Mouse (Mus musculus): ENCODE results near the gene Tenm4.

- TF ChIP-seq POLR2A (IDR thresholded peaks at IDR 0.05; ENCODE audit: low read depth, low read length): no peak
- TF ChIP-seq CTCF (IDR thresholded peaks at IDR 0.05; ENCODE audit: extremely low read depth, insufficient read length, insufficient replicate concordance, low read depth, low read length): no peak
Measured at GRCm38 (mm10) chr7:96889061-96890034, 718.3 kb downstream of the Tenm4 start.
